Mouse (Mus musculus) layer of hippocampus, postnatal 25 days (tissue): Measurements from ENCODE around the gene Hist1h2af. TPM values are rescaled to one million over a fixed set of nuclear protein-coding genes. Genes with fewer than 3 reads are reported as not detected.
"Not testable (repeated sequence)": the region's sequence is repeated elsewhere in the genome, so short reads cannot be mapped to it uniquely, and the experiment has no call there.

ENCODE experiments used
- DNase-seq, 2 experiments: peaks; one replicate each; pipeline ENCODE4 v3.0.0; 2022; ENCODE audit warnings: mixed read lengths in 2 of 2, low spot score in 1 of 2; ENCODE audit errors: extremely low spot score in 1 of 2
- total RNA-seq, 2 experiments: library from RNA; stranded (reverse); gene quantifications; 2 replicates each; pipeline ENCODE4 v1.2.3; 2021

Hist1h2af gene
- total RNA-seq, 2 experiments from 2014 or later: 7.8 to 12.2 TPM

- no peak for DNase-seq
These were observed 1.2 kb upstream of the Hist1h2af start for GRCm38 (mm10) chr13:23532262-23533075.

- DNase-seq: no peak
These were observed 844 bp downstream of the Hist1h2af start for GRCm38 (mm10) chr13:23534368-23535131.

GRCm38 (mm10) chr13:23535137-23536075 is 1.7 kb downstream of the Hist1h2af start, which contains the start of gene Hist1h3g:
TSS of gene Hist1h3g (plus strand) at chr13:23535422.
- DNase-seq: peak; percentile 64 to 85

GRCm38 (mm10) chr13:23536076-23536822 is 2.5 kb downstream of the Hist1h2af start:
- DNase-seq: no peak

- DNase-seq: no peak
These were observed 3.5 kb downstream of the Hist1h2af start for GRCm38 (mm10) chr13:23537006-23537710.

- DNase-seq: no peak
These were observed 4.5 kb downstream of the Hist1h2af start for GRCm38 (mm10) chr13:23538249-23538648.

GRCm38 (mm10) chr13:23539821-23540220 is 6.1 kb downstream of the Hist1h2af start:
- not testable (repeated sequence) for DNase-seq

GRCm38 (mm10) chr13:23541497-23541896 is 7.8 kb downstream of the Hist1h2af start:
- DNase-seq: no peak

- not testable (repeated sequence) for DNase-seq
These were observed 8.7 kb downstream of the Hist1h2af start for GRCm38 (mm10) chr13:23542225-23542980.

GRCm38 (mm10) chr13:23542999-23543607 is 9.4 kb downstream of the Hist1h2af start, which contains the start of gene Hist1h2bh:
TSS of gene Hist1h2bh (minus strand) at chr13:23543392.
- DNase-seq: not testable (repeated sequence)

GRCm38 (mm10) chr13:23543965-23544786 is 10.5 kb downstream of the Hist1h2af start, which contains the start of gene Hist1h3f:
TSS of gene Hist1h3f (plus strand) at chr13:23544052.
- DNase-seq: peak; percentile 49 to 71

- not testable (repeated sequence) for DNase-seq
These were observed 11.0 kb downstream of the Hist1h2af start for GRCm38 (mm10) chr13:23544787-23545120.

GRCm38 (mm10) chr13:23546694-23547093 is 13.0 kb downstream of the Hist1h2af start:
- no peak for DNase-seq

GRCm38 (mm10) chr13:23550761-23551145 is 17.0 kb downstream of the Hist1h2af start:
- DNase-seq: no peak

- DNase-seq: peak; percentile 75 to 82
These were observed 17.6 kb downstream of the Hist1h2af start, which contains the start of gene Hist1h4f for GRCm38 (mm10) chr13:23551146-23551834. TSS of gene Hist1h4f (minus strand) at chr13:23551648.
